Mouse (Mus musculus) ovary, adult 18-20 months (tissue): ENCODE results near the gene Flt3l.
A peak's percentile ranks its signal among the peaks of the same experiment; 100 is the strongest.
"Not testable (repeated sequence)": the region's sequence is repeated elsewhere in the genome, so short reads cannot be mapped to it uniquely, and the experiment has no call there.

Source experiments
- DNase-seq: peaks from one replicate; pipeline ENCODE4 v3.0.0; 2022; ENCODE audit warnings: low spot score, mixed read lengths

Flt3l gene

GRCm38 (mm10) chr7:45095965-45096364 is 40.3 kb downstream of the Flt3l start:
- DNase-seq: not testable (repeated sequence)

GRCm38 (mm10) chr7:45095367-45095766 is 40.9 kb downstream of the Flt3l start:
- no peak for DNase-seq

- DNase-seq: no peak
These were observed 42.1 kb downstream of the Flt3l start for GRCm38 (mm10) chr7:45094121-45094520.

GRCm38 (mm10) chr7:45093516-45093905 is 42.7 kb downstream of the Flt3l start:
- no peak for DNase-seq

- DNase-seq: no peak
These were observed 43.3 kb downstream of the Flt3l start for GRCm38 (mm10) chr7:45092828-45093515.

GRCm38 (mm10) chr7:45092048-45092447 is 44.2 kb downstream of the Flt3l start, which contains the start of gene Rcn3:
Rcn3 (minus strand) TSS chr7:45092221.
- DNase-seq: peak; percentile 92

GRCm38 (mm10) chr7:45091001-45091990 is 44.9 kb downstream of the Flt3l start:
- no peak for DNase-seq

GRCm38 (mm10) chr7:45090251-45090977 is 45.8 kb downstream of the Flt3l start:
- DNase-seq: no peak

GRCm38 (mm10) chr7:45088597-45088996 is 47.6 kb downstream of the Flt3l start:
- DNase-seq: no peak

GRCm38 (mm10) chr7:45086084-45086483 is 50.1 kb downstream of the Flt3l start:
- no peak for DNase-seq

GRCm38 (mm10) chr7:45083300-45083890 is 52.8 kb downstream of the Flt3l start:
- DNase-seq: no peak

GRCm38 (mm10) chr7:45082401-45083299 is 53.6 kb downstream of the Flt3l start:
- DNase-seq: no peak

- no peak for DNase-seq
These were observed 55.2 kb downstream of the Flt3l start for GRCm38 (mm10) chr7:45081016-45081415.

GRCm38 (mm10) chr7:45079856-45080255 is 56.4 kb downstream of the Flt3l start:
- DNase-seq: peak; percentile 69
